Mouse (Mus musculus) midbrain, embryonic 10.5 days (tissue): ENCODE results near the gene Megf6. TPM values are rescaled to one million over a fixed set of nuclear protein-coding genes. Genes with fewer than 3 reads are reported as not detected.
A peak's percentile ranks its signal among the peaks of the same experiment; 100 is the strongest.

ENCODE experiments used
- DNase-seq: peaks from one replicate; pipeline ENCODE4 v3.0.0-alpha.2; 2017; ENCODE audit warnings: low spot score
- H3K27ac ChIP-seq: fragments of 300-500 bp; sonication (generic); replicated peaks from 2 replicates; pipeline ENCODE4 v1.5.1; 2016; ENCODE audit warnings: mild to moderate bottlenecking
- H3K27me3 ChIP-seq: fragments of 300-500 bp; sonication (generic); 2 replicates; pipeline ENCODE4 v1.6.1; 2016; ENCODE audit warnings: low read depth, mild to moderate bottlenecking; ENCODE audit not compliant: poor library complexity, severe bottlenecking
- H3K36me3 ChIP-seq: fragments of 300-500 bp; sonication (generic); 2 replicates; pipeline ENCODE4 v1.6.1; 2016; ENCODE audit warnings: mild to moderate bottlenecking, moderate library complexity
- H3K4me1 ChIP-seq: fragments of 300-500 bp; sonication (generic); 2 replicates; pipeline ENCODE4 v1.6.1; 2016
- H3K4me3 ChIP-seq: fragments of 300-500 bp; sonication (generic); 2 replicates; pipeline ENCODE4 v1.5.1; 2016; ENCODE audit warnings: mild to moderate bottlenecking, moderate library complexity
- H3K9me3 ChIP-seq: fragments of 300-500 bp; sonication (generic); replicated peaks from 2 replicates; pipeline ENCODE4 v1.6.1; 2016; ENCODE audit warnings: mild to moderate bottlenecking
- WGBS: fragments of 180-500 bp; shearing (Covaris S2); methylation state at CpG from one replicate; pipeline ENCODE4 v1.1.7; 2016; 5-methylcytosine and 5-hydroxymethylcytosine counted together
- polyA plus RNA-seq: library from polyadenylated mRNA; unstranded; fragments of >200 nt; fragmentation: Nextera tagmentation; extraction: Ambion mirVana; gene quantifications from 2 replicates; pipeline ENCODE4 v1.2.1, GENCODE M21; 2016

Gene Megf6
- polyA plus RNA-seq, 1 experiment from 2014 or later, result 21.6 TPM

DNA sequence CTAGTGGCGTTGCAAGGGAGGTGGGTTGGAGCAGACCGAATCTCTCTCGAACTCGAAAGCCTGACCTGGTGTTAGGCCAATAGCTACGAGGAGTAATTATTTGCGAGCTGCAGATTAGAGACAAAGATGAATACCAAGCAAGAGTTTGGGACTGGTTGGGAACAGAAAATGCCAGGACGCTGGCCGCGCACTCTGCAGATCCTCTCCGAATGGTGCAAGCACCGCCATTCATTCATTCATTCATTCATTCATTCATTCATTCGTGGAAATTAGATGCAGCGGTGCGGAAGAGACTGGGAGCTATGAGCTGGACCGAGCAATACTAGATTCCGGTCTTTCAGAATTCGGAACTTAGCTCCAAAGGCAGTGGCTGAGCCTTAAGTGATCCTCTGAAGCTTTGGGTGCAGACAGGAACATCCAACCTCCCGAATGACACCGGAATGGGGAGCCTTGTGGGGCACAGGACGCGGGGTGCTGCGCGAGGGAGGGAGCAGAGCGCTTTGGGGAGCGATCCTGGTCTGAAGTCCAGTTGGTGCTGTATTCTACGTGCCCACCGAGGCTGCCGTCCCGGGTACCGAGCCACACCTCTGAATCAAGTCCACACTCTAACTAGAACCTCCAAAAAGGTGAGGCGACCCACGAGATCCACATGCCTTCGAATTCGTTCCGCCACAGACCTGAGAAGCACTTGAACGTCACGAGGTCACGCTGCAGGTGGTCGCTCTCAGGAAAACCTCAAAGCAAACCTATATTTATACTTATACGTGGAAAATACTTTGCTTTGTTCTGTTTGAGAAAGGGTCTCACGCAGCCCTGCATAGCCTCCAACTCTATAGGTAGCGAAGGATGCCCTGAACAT is 29.3 kb upstream of the Megf6 start:
- DNase-seq, result peak; percentile 48
- peaks cover 40% of the 10 kb centered on the region for H3K4me1 ChIP-seq
- H3K36me3 ChIP-seq, result peaks cover 6% of the 10 kb centered on the region

DNA sequence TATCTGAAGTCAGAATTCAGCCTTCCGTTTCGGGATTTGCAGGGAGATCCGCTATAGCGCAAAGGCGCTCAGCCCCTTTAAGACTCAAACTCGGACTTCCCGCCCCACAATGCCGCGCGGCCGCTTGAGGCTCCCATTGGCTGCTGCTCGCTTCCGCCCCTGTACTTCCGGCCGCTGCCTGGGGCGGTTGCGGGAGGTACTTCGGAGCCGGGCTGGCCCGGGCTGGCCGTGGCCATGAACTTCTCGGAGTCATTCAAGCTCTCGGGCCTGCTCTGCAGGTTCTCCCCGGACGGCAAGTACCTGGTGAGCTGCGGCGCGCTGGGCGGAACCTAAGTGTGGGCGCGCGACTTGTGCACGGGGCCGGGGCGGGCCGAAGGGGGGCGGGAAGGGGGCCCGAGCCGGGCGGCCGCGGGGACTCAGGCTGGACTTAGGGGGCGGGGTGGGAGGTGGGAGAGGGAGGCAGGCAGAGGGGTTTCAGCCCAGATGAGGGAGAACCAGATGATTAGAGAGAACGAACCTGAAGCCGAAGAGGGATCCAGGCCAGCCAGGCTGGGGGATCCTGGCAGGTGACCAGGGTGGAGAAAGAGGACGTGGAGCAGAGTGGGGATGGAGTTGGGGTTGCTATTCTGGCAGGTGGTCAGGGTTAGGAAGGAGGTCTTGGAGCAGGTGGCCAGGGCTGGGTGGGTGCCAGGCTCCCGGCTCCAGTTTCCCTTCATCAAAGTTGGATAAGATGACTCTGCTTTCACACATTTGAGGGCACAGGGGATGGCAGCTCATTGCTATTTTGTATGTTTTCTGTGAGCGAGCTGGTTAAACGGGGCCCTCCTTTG is 28.1 kb upstream of the Megf6 start, which contains the start of gene Wrap73:
TSS of gene Wrap73 (plus strand) at position 162 of the 830 bp plus-strand sequence.
- Histone ChIP-seq H3K27me3 (peaks cover 60% of the 10 kb centered on the region), H3K9me3 (no peaks in the 10 kb centered on the region), H3K4me3 (peak within 1 kb of the TSS; percentile 88), H3K36me3 (peaks cover 18% of the 10 kb centered on the region), H3K27ac (peak within 1 kb of the TSS; percentile 90), H3K4me1 (peaks cover 40% of the 10 kb centered on the region)
- peak; percentile 94 for DNase-seq
- WGBS, result 3% methylated on average over 49 of the region's 49 CpGs

More for the DNA sequence above, 29.3 kb upstream of the Megf6 start:
- Histone ChIP-seq H3K9me3 (no peaks in the 10 kb centered on the region), H3K27me3 (peaks cover 72% of the 10 kb centered on the region), H3K4me3 (peak overlapping the region; percentile 88), H3K27ac (no peak overlapping the region)
- WGBS, result 2% methylated on average over 42 of the region's 42 CpGs

DNA sequence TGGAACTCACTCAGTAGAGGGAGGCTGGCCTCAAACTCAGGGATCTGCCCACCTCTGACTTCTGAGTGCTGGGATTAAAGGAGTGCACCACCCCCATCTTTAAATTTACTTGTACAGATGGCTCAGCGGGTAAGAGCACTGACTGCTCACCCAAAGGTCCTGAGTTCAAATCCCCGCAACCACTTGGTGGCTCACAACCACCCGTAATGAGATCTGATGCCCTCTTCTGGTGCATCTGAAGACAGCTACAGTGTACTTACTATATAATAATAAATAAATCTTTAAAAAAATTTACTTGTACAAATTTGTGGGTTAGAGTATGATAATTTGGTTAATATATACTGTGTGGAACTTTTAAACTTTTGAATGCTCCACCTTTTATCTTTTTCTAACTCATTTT is 25.8 kb upstream of the Megf6 start:
- Histone ChIP-seq H3K9me3 (no peaks in the 10 kb centered on the region), H3K27ac (no peak overlapping the region), H3K27me3 (peaks cover 37% of the 10 kb centered on the region), H3K36me3 (peaks cover 41% of the 10 kb centered on the region), H3K4me3 (no peak overlapping the region), H3K4me1 (peaks cover 34% of the 10 kb centered on the region)
- WGBS, result 86% methylated on average over 3 of the region's 3 CpGs
- DNase-seq, result no peak

DNA sequence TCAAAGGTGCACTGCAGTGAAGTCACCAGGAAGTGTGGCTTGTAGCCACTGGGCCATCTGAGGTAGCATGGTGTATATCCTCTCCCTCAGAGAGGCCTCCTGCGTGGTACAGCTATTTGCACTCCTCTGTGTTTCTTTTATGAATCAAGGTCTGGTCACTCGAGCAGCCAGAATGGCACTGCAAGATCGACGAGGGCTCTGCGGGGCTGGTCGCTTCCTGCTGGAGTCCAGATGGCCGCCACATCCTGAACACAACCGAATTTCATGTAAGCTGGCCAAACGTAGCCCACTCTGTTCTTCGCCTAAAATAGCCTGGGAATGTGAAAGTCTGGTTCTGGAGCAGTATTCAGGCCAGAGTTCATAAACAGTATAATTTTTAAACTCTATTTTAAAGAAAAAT is 24.2 kb upstream of the Megf6 start:
- peaks cover 21% of the 10 kb centered on the region for H3K27me3 ChIP-seq
- H3K9me3 ChIP-seq, result no peaks in the 10 kb centered on the region
- DNase-seq, result no peak
- no peak overlapping the region for H3K27ac ChIP-seq
- no peak overlapping the region for H3K4me3 ChIP-seq
- H3K4me1 ChIP-seq, result peaks cover 17% of the 10 kb centered on the region
- peaks cover 57% of the 10 kb centered on the region for H3K36me3 ChIP-seq
- 91% methylated on average over 10 of the region's 10 CpGs for WGBS

DNA sequence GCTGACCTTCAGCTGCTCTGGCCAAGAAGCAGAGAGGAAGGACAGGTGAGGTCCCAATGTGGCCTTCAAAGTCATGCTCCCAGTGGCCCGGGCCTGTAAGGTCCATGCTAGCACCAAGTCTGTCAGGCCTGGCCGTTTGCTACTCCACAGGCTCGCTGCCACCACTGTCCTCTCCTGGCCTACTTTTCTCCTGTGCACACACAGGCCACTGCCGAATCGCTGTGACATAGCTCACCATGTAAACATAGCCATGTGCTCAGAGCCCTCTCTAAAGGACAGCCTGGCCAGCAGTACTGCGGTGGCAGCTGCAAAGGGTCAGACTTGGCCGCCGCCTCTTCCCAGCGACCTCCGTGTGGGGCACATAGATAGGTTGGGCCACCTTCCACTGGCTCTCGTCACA is 16.4 kb upstream of the Megf6 start:
- no peak for DNase-seq
- 0 out of 2 replicates have a peak, but pooled peaks cover 3% of the 10 kb centered on the region for H3K27me3 ChIP-seq
- peaks cover 95% of the 10 kb centered on the region for H3K36me3 ChIP-seq
- no peaks in the 10 kb centered on the region for H3K9me3 ChIP-seq
- H3K4me1 ChIP-seq, result peaks cover 24% of the 10 kb centered on the region
- no peak overlapping the region for H3K4me3 ChIP-seq
- WGBS, result 67% methylated on average over 11 of the region's 11 CpGs
- no peak overlapping the region for H3K27ac ChIP-seq

DNA sequence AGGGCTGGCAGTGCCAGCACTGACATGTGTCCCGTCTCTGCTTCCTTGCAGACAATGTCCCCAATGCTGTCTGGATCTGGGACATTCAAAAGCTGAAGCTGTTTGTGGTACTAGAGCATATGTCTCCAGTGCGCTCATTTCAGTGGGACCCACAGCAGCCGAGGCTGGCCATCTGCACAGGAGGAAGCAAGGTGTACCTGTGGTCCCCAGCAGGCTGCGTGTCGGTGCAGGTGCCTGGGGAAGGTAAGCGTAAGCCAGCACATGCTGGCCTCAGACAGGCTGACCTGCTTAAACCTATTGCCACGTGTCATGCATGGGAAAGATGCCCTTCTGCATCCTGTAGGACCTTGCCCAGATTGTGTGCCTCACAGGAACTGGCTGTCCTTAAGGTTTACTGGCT is 14.5 kb upstream of the Megf6 start:
- DNase-seq, result no peak
- 87% methylated on average over 7 of the region's 7 CpGs for WGBS
- peaks cover 40% of the 10 kb centered on the region for H3K4me1 ChIP-seq
- no peaks in the 10 kb centered on the region for H3K9me3 ChIP-seq
- H3K27me3 ChIP-seq, result 0 out of 2 replicates have a peak, but pooled peaks cover 3% of the 10 kb centered on the region
- peaks cover 76% of the 10 kb centered on the region for H3K36me3 ChIP-seq
- H3K4me3 ChIP-seq, result no peak overlapping the region
- H3K27ac ChIP-seq, result no peak overlapping the region

DNA sequence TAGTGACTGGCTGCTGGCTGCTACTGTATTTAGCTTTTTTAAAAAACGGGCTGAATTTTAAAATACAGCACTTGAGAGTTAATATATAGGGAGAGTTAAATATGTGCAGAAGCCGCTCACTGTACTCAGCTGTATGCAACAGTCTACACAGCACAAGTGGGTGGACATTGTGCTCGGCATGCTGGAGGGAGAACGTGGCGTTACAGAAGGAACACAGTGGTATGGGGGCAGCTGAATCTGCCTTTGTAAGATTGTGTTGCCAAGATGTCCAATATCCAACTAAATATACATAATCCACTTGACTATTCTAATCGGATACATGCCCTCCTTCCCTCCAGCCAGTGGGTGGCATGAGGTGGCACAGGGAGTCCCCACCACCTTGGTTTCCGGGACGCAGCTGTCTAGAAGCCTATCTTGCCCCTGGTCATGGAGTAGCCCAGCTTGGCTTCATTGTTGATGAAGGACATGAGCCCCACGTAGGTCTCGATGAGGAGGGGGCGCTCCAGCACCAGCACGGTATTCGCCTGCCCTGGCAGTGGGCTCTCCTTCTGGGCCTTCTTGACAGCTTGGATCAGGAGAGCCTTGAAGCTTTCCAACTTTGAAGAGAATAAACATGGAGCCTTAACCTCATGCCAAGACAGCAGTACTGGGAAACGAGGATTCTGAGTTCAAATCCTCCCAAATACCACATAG is 12.4 kb upstream of the Megf6 start:
- 94% methylated on average over 14 of the region's 14 CpGs for WGBS
- DNase-seq, result no peak
- Histone ChIP-seq H3K4me3 (no peak overlapping the region), H3K9me3 (no peaks in the 10 kb centered on the region), H3K4me1 (peaks cover 46% of the 10 kb centered on the region), H3K27me3 (0 out of 2 replicates have a peak, but pooled peaks cover 3% of the 10 kb centered on the region), H3K36me3 (peaks cover 55% of the 10 kb centered on the region), H3K27ac (no peak overlapping the region)

DNA sequence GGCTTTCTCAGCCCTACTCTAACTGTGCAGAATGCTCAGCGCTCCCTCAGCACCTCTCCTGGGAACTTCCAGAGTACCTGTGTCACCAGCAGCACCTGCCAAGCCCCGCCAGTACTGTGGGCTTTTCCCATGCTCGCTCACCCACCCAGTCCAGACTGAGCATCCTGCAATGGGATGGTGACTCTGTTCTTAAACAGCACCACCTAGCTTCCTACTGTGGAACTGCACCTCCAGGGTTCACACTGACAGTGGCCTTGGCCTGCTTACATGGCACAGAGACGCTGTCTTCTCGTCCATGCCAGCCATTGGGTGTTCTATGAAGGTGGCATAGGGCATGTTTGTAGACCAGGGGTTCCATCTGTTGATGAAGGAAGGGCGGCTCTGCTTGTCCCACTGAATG is 11.5 kb upstream of the Megf6 start:
- peaks cover 49% of the 10 kb centered on the region for H3K36me3 ChIP-seq
- H3K4me1 ChIP-seq, result peaks cover 45% of the 10 kb centered on the region
- 0 out of 2 replicates have a peak, but pooled peaks cover 3% of the 10 kb centered on the region for H3K27me3 ChIP-seq
- no peaks in the 10 kb centered on the region for H3K9me3 ChIP-seq
- H3K4me3 ChIP-seq, result peak overlapping the region; percentile 94; the same call in 1 of the 2 replicates
- 19% methylated on average over 6 of the region's 6 CpGs for WGBS
- DNase-seq, result peak; percentile 85
- no peak overlapping the region for H3K27ac ChIP-seq

DNA sequence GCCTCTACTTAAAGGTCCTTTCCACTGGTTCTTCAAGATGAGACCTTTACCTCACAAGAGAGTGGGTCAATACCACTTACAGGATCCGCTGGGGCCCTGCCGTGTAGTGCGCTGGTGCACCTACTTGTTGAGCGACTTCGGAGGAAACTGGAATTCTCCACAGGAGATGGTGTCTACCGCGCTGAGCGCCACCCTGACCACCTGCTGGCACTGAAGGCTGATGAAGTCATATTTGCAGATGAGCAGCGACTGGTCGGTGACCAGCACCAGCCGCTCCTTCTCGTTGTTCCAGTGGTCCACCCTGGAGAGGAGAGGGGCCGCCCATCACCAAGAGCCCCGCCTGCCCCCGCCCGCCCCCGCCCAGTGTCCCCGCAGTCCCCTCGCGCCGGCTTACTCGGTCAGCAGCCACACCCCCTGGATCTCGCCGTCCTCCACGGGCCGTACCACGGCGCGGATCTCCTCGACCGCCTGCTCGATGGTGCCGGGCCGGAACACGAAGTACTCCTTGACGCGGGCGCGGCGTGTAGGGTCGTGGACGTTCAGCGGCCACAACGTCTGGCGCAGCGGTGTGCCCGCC is 10.5 kb upstream of the Megf6 start:
- peak overlapping the region; percentile 94 for H3K4me3 ChIP-seq
- no peaks in the 10 kb centered on the region for H3K9me3 ChIP-seq
- DNase-seq, result no peak
- peaks cover 35% of the 10 kb centered on the region for H3K4me1 ChIP-seq
- H3K27me3 ChIP-seq, result no peaks in the 10 kb centered on the region
- peaks cover 38% of the 10 kb centered on the region for H3K36me3 ChIP-seq
- H3K27ac ChIP-seq, result peak overlapping the region; percentile 85
- 3% methylated on average over 47 of the region's 47 CpGs for WGBS

DNA sequence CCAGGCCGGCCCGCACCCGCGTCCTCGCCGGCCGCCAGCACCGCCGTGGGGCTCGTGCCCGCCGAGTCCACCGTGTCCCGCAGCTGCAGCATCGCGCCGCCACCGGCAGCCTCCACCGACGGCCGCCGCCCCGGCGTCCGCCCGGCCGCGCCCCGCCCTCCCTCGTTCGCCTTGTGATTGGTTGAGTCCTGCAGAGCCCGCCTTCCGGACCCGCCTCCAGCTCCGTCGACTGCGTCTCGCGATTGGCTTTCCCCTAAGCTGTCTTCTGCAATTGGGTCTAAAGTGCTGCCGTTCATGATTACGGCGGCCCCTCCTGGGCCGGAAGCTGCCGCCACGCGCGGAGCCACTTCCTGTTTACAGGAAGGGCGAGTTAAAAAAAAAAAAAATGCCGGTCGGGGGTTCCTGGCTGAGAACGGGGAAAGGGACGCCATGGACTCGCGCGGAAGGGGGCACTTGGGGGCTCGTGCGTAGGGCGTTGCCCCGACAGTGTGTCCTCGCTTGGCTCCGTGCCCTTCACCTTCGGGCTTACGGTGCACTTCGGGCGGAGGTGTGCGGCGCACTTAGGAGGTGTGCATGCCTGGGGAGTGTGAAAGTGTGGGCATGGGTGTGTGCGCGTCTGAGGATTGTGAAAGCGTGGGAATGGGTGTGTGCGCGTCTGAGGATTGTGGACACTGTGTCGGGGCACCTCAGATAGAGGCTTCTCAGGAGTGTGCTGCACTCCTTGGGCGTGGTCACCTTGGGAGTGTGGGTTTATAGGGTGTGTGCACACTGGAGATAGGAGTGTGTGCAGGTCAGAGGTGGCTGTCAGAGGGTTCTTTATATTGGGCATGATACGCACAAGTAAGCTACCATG is 9.8 kb upstream of the Megf6 start, which contains the start of gene Tprgl:
TSS of gene Tprgl (minus strand) at position 129 of the 853 bp plus-strand sequence.
- H3K4me1 ChIP-seq, result peaks cover 28% of the 10 kb centered on the region
- H3K27me3 ChIP-seq, result no peaks in the 10 kb centered on the region
- DNase-seq, result peak; percentile 98
- 1% methylated on average over 75 of the region's 75 CpGs for WGBS
- H3K9me3 ChIP-seq, result no peaks in the 10 kb centered on the region
- peak within 1 kb of the TSS; percentile 85 for H3K27ac ChIP-seq
- H3K36me3 ChIP-seq, result peaks cover 31% of the 10 kb centered on the region
- peak within 1 kb of the TSS; percentile 94 for H3K4me3 ChIP-seq

DNA sequence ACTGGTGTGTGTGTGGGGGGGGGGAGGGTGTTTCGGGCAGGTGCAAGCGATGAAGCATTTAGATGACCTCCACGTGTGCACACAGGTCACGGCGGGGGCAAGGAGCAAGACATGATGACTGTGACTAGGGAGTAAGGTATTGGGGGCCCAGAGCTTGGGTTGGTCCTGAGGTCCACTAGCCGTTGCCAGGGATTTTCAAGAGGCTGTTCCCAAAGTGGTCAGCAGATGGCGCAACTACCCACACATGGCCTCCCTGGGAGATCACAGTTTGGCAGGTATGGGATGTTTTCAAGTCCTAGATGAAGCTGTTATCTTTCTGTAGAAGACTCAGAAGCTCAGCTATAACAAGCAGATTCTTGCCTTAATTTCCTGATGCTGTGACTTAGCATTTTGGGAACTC is 7.2 kb upstream of the Megf6 start:
- no peak overlapping the region for H3K27ac ChIP-seq
- H3K4me1 ChIP-seq, result peaks cover 25% of the 10 kb centered on the region
- peaks cover 6% of the 10 kb centered on the region for H3K36me3 ChIP-seq
- H3K27me3 ChIP-seq, result peaks cover 6% of the 10 kb centered on the region
- DNase-seq, result peak; percentile 75
- H3K4me3 ChIP-seq, result no peak overlapping the region
- H3K9me3 ChIP-seq, result no peaks in the 10 kb centered on the region
- WGBS, result 15% methylated on average over 7 of the region's 7 CpGs
